Mouse (Mus musculus) adrenal gland, adult 18-20 months (tissue): ENCODE results near the gene Rps2. TPM values are rescaled to one million over a fixed set of nuclear protein-coding genes. Genes with fewer than 3 reads are reported as not detected.

Experiments used
- DNase-seq, 2 experiments: peaks; one replicate each; pipeline ENCODE4 v3.0.0; 2021 to 2022; ENCODE audit warnings: low spot score in 2 of 2
- total RNA-seq, 2 experiments: library from RNA; stranded (reverse); gene quantifications; 1 replicate in 1 of 2; 2 replicates in 1 of 2; pipeline ENCODE4 v1.2.3; 2021

Rps2 gene
- total RNA-seq, 2 experiments from 2014 or later = 653 to 681 TPM

- DNase-seq = no peak
Measured at GRCm38 (mm10) chr17:24765016-24765905, 47.3 kb downstream of the Rps2 start.

DNA sequence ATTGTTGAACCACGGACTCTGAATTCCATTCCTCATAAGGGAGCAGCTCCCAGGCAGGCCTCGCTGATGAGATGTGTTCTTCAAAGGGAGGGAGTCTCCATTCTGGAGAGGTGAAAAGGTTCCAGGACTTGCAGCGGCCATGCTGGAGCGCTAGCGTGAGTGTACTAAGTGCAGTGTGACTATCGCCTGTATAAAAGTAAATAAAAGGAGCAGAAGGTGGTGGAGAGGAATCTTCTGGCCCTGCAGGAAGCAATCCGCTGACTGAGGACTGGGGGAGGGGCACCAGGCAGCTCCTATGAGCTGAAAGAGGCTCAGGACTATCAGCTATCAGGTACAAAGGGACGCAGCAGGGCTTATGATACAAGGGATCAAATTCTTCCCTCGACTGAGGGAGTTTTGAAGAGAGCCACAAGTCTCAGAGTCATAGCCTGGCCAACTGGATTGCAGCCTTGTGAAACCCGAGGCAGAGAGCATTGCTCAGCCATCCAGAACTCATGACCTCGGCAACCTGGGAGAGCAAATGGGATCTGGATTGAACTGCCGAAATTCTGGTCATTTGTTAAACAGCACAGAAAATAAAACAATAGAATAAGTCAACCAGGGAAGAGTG is 48.5 kb downstream of the Rps2 start:
- no peak for DNase-seq

GRCm38 (mm10) chr17:24769146-24769545 is 51.2 kb downstream of the Rps2 start:
- no peak for DNase-seq

Other genes with a start within 250 kb of the Rps2 start
- 10 to 100 TPM; 21.9 to 23.1 TPM for gene E4f1, start 247.8 kb upstream of the Rps2 start, total RNA-seq
- 10 to 100 TPM; 85.8 to 86.4 TPM for gene Pgp, start 247.7 kb upstream of the Rps2 start, total RNA-seq
- under 1 TPM; 0.42 to 0.53 TPM for gene Bricd5, start 244.2 kb upstream of the Rps2 start, total RNA-seq
- gene Mlst8, start 239.0 kb upstream of the Rps2 start, total RNA-seq = 10 to 100 TPM; 24.6 to 26.5 TPM
- 10 to 100 TPM; 16.0 to 31.5 TPM for gene Caskin1, start 229.5 kb upstream of the Rps2 start, total RNA-seq
- 100 to 1,000 TPM; 101 to 105 TPM for gene Traf7, start 190.2 kb upstream of the Rps2 start, total RNA-seq
- gene Rab26, start 183.9 kb upstream of the Rps2 start, total RNA-seq = 1 to 10 TPM; 1.5 to 2.0 TPM
- gene Pkd1, start 168.3 kb upstream of the Rps2 start, total RNA-seq = 10 to 100 TPM; 37.9 to 38.2 TPM
- 100 to 1,000 TPM in 1 of 2 experiments, 10 to 100 TPM in 1; 93.3 to 111 TPM for gene Tsc2, start 85.5 kb upstream of the Rps2 start, total RNA-seq
- gene Nthl1, start 85.4 kb upstream of the Rps2 start, total RNA-seq = 1 to 10 TPM; 7.3 to 8.0 TPM
- 10 to 100 TPM; 62.0 to 90.2 TPM for gene Slc9a3r2, start 67.8 kb upstream of the Rps2 start, total RNA-seq
- not detected for gene Npw, start 59.7 kb upstream of the Rps2 start, total RNA-seq
- gene Zfp598, start 48.4 kb upstream of the Rps2 start, total RNA-seq = 10 to 100 TPM; 50.0 to 55.7 TPM
- 1 to 10 TPM; 2.2 to 3.3 TPM for gene Syngr3, start 28.2 kb upstream of the Rps2 start, total RNA-seq
- 10 to 100 TPM; 31.9 to 33.9 TPM for gene Gfer, start 22.0 kb upstream of the Rps2 start, total RNA-seq
- 1 to 10 TPM; 2.8 to 3.9 TPM for gene Noxo1, start 21.9 kb upstream of the Rps2 start, total RNA-seq
- gene Tbl3, start 10.5 kb upstream of the Rps2 start, total RNA-seq = 10 to 100 TPM; 30.2 to 32.4 TPM
- not detected for gene Rnf151, start 53 bp upstream of the Rps2 start, total RNA-seq
- 100 to 1,000 TPM; 239 to 321 TPM for gene Ndufb10, start 6.4 kb downstream of the Rps2 start, total RNA-seq
- 1 to 10 TPM in 1 of 2 experiments, not detected in 1; 1.2 TPM for gene Rpl3l, start 9.7 kb downstream of the Rps2 start, total RNA-seq
- gene Msrb1, start 18.5 kb downstream of the Rps2 start, total RNA-seq = 10 to 100 TPM; 83.9 to 94.4 TPM
- gene Hs3st6, start 34.9 kb downstream of the Rps2 start, total RNA-seq = 1 to 10 TPM; 2.2 to 2.3 TPM
- under 1 TPM; 0.50 to 0.80 TPM for gene Meiob, start 86.2 kb downstream of the Rps2 start, total RNA-seq
- 10 to 100 TPM; 88.4 to 99.0 TPM for gene Hagh, start 122.0 kb downstream of the Rps2 start, total RNA-seq
- gene Fahd1, start 132.2 kb downstream of the Rps2 start, total RNA-seq = 10 to 100 TPM; 27.6 to 28.2 TPM
- gene Igfals, start 147.9 kb downstream of the Rps2 start, total RNA-seq = 1 to 10 TPM; 2.0 to 2.7 TPM
- 10 to 100 TPM; 48.5 to 54.1 TPM for gene Nubp2, start 168.2 kb downstream of the Rps2 start, total RNA-seq
- 10 to 100 TPM; 33.0 to 33.9 TPM for gene Spsb3, start 168.5 kb downstream of the Rps2 start, total RNA-seq
- 10 to 100 TPM; 40.6 to 46.1 TPM for gene Eme2, start 177.0 kb downstream of the Rps2 start, total RNA-seq
- gene Mrps34, start 177.0 kb downstream of the Rps2 start, total RNA-seq = 100 to 1,000 TPM; 107 to 148 TPM
- gene Nme3, start 178.4 kb downstream of the Rps2 start, total RNA-seq = 100 to 1,000 TPM in 1 of 2 experiments, 10 to 100 TPM in 1; 50.8 to 100 TPM
- 100 to 1,000 TPM; 125 to 137 TPM for gene Mapk8ip3, start 218.9 kb downstream of the Rps2 start, total RNA-seq
- gene Jpt2, start 242.6 kb downstream of the Rps2 start, total RNA-seq = 10 to 100 TPM; 19.2 to 26.3 TPM